Mouse (Mus musculus): ENCODE data around the gene Atp5f1. TPM values are rescaled to one million over a fixed set of nuclear protein-coding genes. Genes with fewer than 3 reads are reported as not detected.

Gene Atp5f1
- polyA plus RNA-seq, 1 experiment = 148 TPM

DNA sequence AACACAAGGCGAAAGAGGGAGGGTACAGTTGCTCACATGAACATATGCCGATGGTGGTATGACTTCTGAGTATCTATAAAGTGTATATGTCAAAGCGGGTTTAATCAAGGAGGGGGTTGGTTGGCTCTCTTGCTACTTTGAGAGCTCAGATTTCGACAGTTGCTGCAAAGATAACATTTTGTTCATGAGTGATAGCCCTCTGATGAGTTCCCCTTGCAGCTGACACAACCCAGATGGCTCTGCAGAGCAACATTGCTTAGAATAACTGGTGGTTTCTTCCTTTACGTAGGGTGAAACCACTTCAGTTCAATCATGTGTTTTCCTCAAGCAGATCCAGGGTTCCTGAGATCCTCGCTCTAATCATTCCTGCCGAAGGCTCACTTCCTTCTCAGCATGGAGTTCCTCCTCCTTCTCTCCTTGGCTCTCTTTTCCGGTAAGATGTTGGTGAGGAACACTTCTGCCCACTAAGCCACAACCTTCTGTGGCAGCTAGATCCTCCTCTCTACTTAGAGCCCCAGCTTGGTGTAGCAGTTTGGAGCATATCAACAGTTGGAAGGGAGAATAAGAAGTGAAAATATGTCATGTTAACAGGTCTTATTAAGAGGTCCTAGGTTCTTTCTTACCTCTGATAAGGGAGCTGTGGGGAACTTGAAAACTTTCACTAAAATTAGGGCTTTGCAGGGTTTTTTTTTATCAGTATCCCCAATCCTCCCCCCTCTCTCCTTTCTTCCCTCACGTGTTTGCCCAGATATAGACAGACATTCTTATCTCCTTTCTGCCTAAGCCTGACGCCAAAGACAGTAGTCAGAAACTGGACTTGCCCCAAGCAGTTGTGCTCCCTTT lies 45.8 kb downstream of the Atp5f1 start:
- WGBS = 17% methylated on average over 10 of the region's 10 CpGs

DNA sequence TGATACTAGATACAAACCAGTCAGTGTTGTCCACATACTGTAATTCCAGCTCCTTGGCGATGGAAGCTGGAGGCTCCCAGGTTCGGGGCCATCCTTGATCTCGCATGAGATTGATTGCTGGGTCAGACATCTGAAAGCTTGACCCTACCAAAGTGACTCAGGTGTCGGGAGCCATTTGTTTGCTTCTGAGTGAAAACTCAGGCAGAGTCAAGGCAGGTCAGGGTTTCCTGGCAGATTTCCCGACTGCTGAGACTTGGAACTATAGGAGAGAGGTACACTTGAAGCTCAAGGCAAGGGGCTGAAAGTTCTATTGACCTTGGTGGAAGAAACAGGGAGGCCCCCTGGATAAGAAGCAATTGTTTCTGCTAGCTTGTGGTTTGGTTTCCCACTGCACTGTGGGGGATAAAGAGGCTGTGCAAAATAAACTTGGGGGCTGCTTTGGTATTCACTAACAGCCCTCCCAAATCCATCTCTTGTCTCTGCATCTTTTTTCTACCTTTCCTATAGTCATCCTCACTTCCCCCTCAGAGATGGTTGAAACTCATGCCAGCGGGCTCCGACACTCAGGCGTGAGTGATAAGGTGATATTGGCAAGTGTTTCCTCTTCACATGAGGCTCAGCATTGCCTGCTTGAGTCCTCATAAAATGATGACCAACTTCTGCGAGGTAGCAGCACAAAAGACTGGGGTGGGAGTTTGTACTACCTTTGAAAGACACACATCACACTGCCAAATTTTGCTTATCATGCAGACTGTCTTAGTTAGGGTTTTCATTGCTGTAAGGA lies 47.6 kb downstream of the Atp5f1 start:
- TF ChIP-seq CTCF (IDR thresholded peaks at IDR 0.05; ENCODE audit: borderline replicate concordance, control insufficient read depth, extremely low read depth, insufficient read depth, low read length, poor library complexity) (no peak), POLR2A (IDR thresholded peaks at IDR 0.05; ENCODE audit: control insufficient read depth, extremely low read depth, insufficient read depth, low read length, poor library complexity) (no peak)
- Histone ChIP-seq H3K4me1 (replicated peaks; ENCODE audit: control insufficient read depth, insufficient read depth, low read length) (peaks cover 15% of the 10 kb centered on the region), H3K27ac (ENCODE audit: control insufficient read depth, insufficient read depth, low read length) (no peak overlapping the region), H3K36me3 (ENCODE audit: control insufficient read depth, insufficient read depth, low read length) (no peaks in the 10 kb centered on the region), H3K27me3 (ENCODE audit: control insufficient read depth, insufficient read depth, low read length) (no peaks in the 10 kb centered on the region), H3K4me3 (ENCODE audit: control insufficient read depth, insufficient read depth, low read length) (no peak overlapping the region)
- no peak for DNase-seq
- WGBS = 85% methylated on average over 9 of the region's 9 CpGs

More for the DNA sequence above, 45.8 kb downstream of the Atp5f1 start:
- TF ChIP-seq POLR2A (IDR thresholded peaks at IDR 0.05; ENCODE audit: control insufficient read depth, extremely low read depth, insufficient read depth, low read length, poor library complexity) (no peak), CTCF (IDR thresholded peaks at IDR 0.05; ENCODE audit: borderline replicate concordance, control insufficient read depth, extremely low read depth, insufficient read depth, low read length, poor library complexity) (no peak)
- Histone ChIP-seq H3K36me3 (ENCODE audit: control insufficient read depth, insufficient read depth, low read length) (no peaks in the 10 kb centered on the region), H3K4me1 (replicated peaks; ENCODE audit: control insufficient read depth, insufficient read depth, low read length) (peaks cover 17% of the 10 kb centered on the region), H3K27me3 (ENCODE audit: control insufficient read depth, insufficient read depth, low read length) (no peaks in the 10 kb centered on the region), H3K4me3 (ENCODE audit: control insufficient read depth, insufficient read depth, low read length) (no peak overlapping the region), H3K27ac (ENCODE audit: control insufficient read depth, insufficient read depth, low read length) (no peak overlapping the region)
- no peak for DNase-seq

DNA sequence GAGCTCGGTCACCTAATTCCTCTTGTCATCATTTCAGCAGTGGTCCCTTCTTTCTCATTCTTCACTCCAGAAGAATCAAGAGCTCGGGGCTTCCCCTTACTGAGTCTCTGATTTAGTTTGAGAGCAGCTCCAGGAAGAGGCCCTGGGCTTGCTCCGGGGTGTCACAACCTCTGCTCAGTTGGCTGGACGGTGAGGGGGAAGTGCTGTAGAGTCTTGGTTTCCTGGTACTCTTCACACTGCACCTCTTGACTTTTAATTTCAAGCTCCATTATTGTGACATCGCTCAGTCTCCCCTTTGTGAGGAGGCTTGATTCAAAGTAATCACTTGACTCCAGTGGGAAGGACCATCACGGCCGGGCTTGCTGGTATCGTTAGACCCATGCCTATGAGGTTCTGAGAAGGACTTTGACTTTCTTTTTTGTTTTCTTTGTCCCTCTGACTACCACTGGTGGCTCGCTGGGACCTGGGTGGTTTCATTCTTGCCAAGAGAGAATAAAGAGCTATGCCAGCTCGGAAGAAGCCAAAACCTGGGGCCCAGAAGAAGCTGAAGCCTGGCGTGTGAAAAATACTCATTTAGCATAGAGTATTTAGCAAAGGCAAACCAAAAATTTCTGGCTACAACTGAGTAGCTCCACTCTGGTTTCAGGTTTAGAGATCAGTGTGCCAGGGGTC lies 49.2 kb downstream of the Atp5f1 start:
- DNase-seq = no peak
- Histone ChIP-seq H3K4me3 (ENCODE audit: control insufficient read depth, insufficient read depth, low read length) (no peak overlapping the region), H3K4me1 (replicated peaks; ENCODE audit: control insufficient read depth, insufficient read depth, low read length) (peaks cover 15% of the 10 kb centered on the region), H3K27ac (ENCODE audit: control insufficient read depth, insufficient read depth, low read length) (peak overlapping the region; percentile 52; the same call in 1 of the 2 replicates), H3K27me3 (ENCODE audit: control insufficient read depth, insufficient read depth, low read length) (no peaks in the 10 kb centered on the region), H3K36me3 (ENCODE audit: control insufficient read depth, insufficient read depth, low read length) (no peaks in the 10 kb centered on the region)
- no peak for TF ChIP-seq CTCF (IDR thresholded peaks at IDR 0.05; ENCODE audit: borderline replicate concordance, control insufficient read depth, extremely low read depth, insufficient read depth, low read length, poor library complexity)
- no peak for TF ChIP-seq POLR2A (IDR thresholded peaks at IDR 0.05; ENCODE audit: control insufficient read depth, extremely low read depth, insufficient read depth, low read length, poor library complexity)
- 22% methylated on average over 11 of the region's 11 CpGs for WGBS

DNA sequence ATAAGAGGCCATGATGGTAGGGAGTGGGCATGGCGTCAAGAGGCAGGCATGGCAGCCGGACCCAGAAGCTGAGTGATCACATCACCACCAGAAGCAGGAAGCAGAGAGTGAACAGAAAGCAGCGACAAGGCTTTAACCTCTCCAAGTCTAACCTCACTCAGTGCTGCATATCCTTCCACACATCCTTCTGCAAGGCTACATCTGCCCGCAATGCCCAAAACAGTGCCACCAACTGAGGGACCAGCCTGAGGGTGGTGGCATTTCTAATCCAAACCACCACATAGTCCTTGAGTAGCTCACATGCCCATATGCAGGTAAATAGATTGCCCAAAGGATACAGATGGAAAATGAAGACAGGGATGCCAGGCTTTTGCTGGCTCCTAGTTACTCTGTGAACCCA lies 50.9 kb downstream of the Atp5f1 start:
- Histone ChIP-seq H3K27me3 (ENCODE audit: control insufficient read depth, insufficient read depth, low read length) (no peaks in the 10 kb centered on the region), H3K4me1 (replicated peaks; ENCODE audit: control insufficient read depth, insufficient read depth, low read length) (peaks cover 23% of the 10 kb centered on the region), H3K4me3 (ENCODE audit: control insufficient read depth, insufficient read depth, low read length) (no peak overlapping the region), H3K27ac (ENCODE audit: control insufficient read depth, insufficient read depth, low read length) (no peak overlapping the region), H3K36me3 (ENCODE audit: control insufficient read depth, insufficient read depth, low read length) (no peaks in the 10 kb centered on the region)
- 88% methylated on average over 4 of the region's 4 CpGs for WGBS
- TF ChIP-seq CTCF (IDR thresholded peaks at IDR 0.05; ENCODE audit: borderline replicate concordance, control insufficient read depth, extremely low read depth, insufficient read depth, low read length, poor library complexity) (no peak), POLR2A (IDR thresholded peaks at IDR 0.05; ENCODE audit: control insufficient read depth, extremely low read depth, insufficient read depth, low read length, poor library complexity) (no peak)
- DNase-seq = no peak

DNA sequence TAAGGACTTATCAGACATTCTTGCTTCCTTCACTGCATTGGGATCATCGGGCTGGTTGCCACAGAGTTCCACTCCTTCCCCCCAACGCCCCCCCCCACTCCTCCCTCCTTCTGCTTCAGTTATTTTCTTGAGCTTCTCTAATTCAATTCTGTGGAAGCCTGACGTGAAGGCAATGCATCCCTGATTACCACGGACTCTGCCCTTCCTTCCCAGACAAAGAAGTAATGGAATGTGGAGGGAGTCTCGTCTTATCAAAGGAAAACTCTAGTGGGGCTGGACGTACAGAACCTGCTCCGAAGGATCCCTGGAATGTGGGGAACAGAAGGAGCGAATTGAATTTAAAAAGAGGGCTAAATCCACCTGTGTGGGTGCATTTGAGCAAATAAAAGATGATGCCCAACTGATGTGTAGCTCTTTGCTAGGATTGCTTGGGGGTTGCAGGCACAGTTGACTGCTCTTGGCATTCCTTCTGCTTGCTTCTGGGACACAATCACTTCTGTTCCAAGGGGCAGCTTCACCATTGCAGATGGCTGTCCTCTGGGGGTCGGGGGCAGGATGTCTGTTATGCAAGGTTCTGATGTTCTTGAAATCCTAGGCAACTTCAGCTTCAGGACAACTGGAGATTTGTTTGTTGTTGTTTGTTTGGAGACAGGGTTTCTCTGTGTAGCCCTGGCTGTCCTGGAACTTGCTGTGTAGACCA lies 51.8 kb downstream of the Atp5f1 start:
- no peaks in the 10 kb centered on the region for H3K27me3 ChIP-seq (ENCODE audit: control insufficient read depth, insufficient read depth, low read length)
- TF ChIP-seq POLR2A (IDR thresholded peaks at IDR 0.05; ENCODE audit: control insufficient read depth, extremely low read depth, insufficient read depth, low read length, poor library complexity) (no peak), CTCF (IDR thresholded peaks at IDR 0.05; ENCODE audit: borderline replicate concordance, control insufficient read depth, extremely low read depth, insufficient read depth, low read length, poor library complexity) (no peak)
- H3K4me3 ChIP-seq (ENCODE audit: control insufficient read depth, insufficient read depth, low read length) = no peak overlapping the region
- DNase-seq = no peak
- H3K36me3 ChIP-seq (ENCODE audit: control insufficient read depth, insufficient read depth, low read length) = no peaks in the 10 kb centered on the region
- WGBS = 92% methylated on average over 9 of the region's 9 CpGs
- no peak overlapping the region for H3K27ac ChIP-seq (ENCODE audit: control insufficient read depth, insufficient read depth, low read length)
- H3K4me1 ChIP-seq (replicated peaks; ENCODE audit: control insufficient read depth, insufficient read depth, low read length) = peaks cover 22% of the 10 kb centered on the region
